Mouse (Mus musculus) testis, postnatal 14 days (tissue): ENCODE measurements around the gene Ube2c.

Source experiments
- DNase-seq: peaks from one replicate; pipeline ENCODE4 v3.0.0; 2021; ENCODE audit warnings: low spot score

Ube2c gene

DNA sequence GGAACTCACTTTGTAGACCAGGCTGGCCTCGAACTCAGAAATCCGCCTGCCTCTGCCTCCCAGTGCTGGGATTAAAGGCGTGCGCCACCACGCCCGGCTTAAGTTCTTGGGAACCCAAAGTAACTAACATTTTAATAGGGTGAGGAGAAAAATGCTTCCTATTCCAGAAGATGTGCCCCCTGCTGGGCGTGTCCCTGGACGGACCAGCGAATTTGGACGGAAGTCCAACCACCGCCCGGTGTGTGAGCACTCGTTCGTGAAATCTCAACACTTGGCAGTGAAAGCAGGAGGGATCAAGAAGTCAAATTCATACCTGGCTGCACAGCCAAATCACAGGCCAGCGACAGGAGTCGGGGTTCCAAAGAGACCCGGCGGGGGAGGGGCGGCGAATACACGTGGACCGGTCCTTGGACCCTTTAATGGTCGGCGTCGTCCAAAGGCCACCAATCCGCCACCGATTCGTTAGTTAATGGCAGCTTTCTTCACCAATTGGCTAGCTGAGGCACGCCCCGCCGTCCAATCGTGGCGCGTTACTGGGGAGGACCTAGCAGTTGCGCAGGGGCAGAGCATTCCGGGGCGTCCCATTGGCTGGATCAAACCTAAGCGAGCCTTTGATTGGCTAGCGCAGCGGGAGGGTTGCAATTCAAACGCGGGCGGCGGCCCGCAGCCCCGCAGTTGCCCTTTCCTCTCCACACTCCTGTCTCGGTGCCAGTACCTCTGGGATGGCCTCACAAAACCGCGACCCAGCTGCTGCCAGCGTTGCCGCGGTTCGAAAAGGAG lies at the start of gene Ube2c:
TSS of gene Ube2c (plus strand) at position 641 of the 780 bp plus-strand sequence.
- peak; percentile 99 for DNase-seq

DNA sequence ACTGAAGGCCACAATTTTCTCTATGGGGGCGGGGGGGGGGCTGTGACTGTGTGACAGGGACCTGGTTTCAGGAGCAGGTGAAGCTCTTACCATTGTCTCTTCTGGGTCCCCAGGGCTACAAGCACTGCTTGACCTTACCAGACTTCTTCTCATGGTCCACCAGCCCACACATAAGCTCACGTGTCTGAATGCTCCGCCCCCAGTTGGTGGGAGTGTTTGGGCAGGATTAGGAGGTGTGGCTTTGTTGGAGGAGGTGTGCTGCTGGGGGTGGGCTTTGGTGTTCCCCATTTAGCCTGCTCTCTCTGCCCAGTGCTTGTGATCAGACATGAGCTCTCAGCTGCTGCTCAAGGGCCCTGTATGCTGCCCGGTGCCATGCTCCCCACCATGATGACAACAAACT lies 46.4 kb upstream of the Ube2c start:
- DNase-seq = no peak

DNA sequence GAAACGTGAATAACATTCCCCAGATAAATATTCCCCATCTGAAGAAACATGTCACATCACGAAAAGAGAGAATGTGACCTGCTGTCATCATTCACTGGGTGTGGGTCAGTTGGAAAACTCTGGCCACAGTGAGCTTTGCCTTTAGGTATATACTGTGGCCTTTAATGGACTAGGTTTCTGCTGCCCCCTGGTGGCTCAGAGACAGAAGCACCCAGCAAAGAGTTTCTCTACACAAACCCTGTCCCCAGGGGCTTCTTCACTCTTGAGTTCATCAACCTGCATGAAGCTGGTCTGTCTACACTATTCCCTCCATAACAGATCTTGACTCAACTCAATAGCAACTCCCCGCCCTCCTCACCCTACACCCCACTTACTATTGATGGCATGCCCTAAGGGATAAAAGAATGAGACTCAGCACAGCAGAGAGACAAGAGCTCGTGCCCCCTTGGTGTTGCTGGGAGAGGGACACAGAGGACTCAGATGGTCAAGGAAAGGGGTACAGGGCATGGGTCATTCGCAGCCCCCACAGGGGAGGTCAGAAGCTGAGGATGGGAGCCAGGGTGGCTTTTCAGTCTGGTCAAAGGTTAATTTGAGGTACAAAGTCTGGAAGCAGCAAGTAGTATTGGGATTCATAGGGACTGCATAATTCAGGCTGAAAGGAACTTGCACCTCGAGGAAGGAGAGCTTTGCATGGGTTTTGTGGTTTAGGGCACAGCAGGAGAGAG lies 43.6 kb upstream of the Ube2c start:
- DNase-seq = peak; percentile 48

DNA sequence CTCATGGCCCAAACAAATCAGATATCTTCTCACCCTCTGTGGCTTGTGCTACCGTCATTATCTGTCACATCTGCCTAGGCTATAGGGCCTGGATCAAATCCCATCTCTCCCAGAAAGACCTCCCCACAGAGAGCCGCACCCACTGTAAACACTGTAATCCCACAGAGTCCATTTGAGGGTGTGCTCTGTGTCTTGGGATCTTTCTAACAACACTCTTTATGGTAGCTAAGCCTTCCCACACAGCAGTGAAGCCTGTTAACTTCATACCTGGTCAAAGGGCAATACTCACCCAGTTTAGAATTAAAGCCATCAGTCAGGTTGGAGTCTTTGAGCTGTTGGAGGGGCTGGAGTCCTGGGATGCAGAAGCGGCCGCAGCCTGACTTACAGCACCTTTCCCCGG lies 38.0 kb upstream of the Ube2c start:
- no peak for DNase-seq

DNA sequence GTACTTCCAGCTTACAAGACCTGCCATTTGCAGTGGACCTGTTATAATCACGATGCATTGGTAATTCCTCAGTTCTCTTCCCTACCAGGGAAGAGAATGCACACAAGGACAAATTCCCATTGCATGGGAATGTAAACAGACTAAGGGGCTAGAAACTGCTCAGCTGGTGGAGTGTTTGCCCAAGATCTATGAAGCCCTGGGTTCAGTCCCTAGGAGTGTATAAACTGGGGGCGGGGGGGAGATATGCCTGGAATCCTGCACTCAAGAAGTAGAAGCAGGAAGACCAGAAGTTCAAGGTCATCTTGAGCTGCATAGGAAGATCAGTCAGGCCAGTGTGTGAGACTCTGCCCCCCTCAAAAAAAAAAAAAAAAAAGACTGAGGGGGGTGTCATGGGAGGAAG lies 36.4 kb upstream of the Ube2c start:
- no peak for DNase-seq

DNA sequence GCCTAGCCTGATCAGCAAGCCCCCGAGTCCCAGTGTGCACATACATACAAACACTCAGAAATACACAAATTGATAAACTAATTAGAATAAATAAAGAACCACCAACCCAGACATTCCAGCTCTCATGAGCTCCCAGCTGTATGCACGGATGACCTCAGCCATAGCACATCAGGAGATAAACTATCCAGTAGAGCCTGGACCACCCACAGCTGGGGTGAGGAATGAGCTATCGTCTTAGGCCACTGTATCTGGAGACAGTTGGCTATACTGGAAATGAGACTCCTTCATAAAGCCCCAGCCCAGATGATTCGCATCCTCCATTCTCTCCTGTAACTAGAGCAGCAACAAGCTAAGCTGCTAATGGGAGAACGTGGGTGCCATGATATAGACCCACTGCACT lies 34.9 kb upstream of the Ube2c start:
- no peak for DNase-seq

DNA sequence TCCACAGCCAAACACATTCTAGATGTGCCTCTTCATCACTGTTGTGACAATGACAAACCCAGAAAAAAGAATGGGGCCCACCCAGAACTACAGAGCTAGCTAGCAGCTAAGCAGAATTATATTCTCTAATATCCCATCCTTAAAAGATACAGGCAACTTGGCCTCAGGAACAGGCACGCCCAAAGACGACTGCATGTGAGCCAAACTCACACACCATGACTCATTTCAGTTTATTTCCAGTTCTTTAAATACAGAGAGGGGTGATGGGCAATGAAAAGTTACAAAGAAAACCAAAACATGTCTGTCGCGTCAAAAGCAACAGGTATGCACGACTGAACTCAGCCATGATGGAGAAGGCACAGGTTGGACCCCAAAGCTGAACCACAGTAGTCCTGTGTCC lies 34.3 kb upstream of the Ube2c start:
- DNase-seq = no peak

DNA sequence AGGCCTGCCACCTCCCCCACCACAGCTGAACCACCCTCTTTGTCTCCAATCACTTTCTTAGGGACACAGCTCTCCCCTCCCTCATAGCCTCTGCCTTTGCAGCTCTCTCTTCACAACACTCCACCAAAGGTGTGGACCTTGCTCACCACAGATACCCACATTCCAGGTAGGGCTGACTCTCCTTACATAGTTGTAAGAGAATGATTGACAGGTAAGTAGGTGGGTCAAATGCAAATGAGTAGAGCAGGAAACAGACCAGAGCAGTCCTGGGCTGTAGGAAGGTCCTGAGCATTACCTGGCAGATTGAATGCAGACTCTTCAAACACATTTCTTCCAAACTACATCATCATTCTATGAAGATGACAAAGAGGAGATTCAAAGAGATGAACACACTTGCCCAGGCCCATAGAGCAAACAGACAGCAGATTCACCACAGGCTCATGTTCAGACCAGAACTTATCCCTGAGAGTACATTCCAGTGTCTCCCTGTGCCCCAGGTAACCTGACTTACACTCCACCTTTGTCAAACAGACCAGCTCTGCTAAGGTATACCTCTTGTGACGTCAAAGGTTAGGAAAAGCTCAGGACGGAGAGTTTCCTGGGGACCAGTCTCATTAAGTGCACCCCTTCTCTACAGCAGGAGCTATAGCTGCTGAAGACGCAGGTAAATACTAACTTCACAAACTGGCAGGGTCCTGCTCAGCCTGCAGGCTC lies 32.2 kb upstream of the Ube2c start:
- no peak for DNase-seq

DNA sequence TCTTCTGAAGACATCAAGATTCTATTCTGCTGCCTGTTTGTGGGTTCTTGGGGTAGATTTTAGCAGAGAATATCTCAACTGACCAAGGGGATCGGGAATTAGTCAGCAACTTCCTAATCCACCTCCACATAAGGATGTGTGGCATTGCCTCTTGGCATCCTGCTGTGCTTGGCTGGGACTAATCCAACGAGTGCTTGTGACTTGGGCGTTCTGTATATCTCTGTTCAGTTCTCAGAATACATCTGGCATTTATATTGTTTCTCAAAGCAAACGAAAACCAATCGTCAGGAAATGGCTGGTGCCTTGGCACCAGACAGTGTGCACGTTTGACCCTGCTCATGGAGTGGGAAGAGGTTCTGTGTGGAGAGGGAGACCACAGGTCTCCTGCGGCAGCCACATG lies 29.8 kb upstream of the Ube2c start:
- DNase-seq = no peak

DNA sequence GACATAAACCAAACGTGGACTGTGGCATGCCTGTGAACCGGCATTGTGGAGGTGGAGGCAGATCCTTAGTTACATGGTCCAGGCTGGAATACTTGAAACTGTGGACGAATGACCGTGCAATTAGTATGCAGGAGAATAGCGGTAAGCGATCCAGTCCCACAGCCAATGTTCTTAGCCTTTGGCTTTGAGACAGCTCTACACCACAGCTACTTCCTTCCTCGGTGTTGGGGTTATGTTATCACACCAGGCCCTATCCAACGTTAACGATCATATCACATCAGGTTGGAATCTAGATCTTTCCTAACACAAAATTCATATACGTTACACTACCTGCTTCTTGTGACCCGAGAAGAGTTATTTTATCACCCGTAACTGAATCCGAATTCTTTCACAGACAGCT lies 24.7 kb upstream of the Ube2c start:
- no peak for DNase-seq

DNA sequence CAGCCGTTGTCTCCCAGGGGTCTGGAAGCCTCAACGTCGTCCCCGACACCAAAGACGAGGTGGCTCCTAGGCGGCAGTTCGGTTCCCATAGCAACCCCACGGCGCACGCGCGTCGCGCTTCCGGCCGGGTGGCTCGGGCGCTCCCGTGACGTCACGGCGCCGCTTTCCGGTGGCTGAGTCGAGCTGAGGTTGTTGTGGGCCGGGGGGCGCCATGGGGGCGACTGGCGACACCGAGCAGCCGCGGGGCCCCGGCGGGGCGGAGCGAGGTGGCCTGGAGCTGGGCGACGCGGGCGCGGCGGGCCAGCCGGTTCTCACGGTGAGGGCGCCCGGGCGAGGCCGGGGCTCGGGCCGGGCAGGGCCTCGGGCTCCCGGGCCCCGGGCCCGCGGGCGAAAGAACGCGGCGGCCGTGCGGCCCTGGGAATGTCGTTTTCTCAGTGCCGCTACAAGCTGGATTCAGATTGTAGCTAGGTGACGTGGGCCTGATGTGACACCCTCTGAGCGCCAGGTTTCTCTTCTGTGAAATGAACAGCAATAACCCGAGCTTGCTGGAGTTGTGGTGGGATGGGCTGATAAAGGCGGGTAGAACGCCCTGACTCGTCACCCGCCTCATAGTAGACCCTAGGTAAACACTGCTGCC lies 23.7 kb upstream of the Ube2c start, which contains the start of the genes Wfdc3 and Dnttip1:
TSS of gene Wfdc3 (minus strand) at position 89 of the 637 bp plus-strand sequence.
TSS of gene Dnttip1 (plus strand) at position 141 of the 637 bp plus-strand sequence.
- DNase-seq = peak; percentile 92

DNA sequence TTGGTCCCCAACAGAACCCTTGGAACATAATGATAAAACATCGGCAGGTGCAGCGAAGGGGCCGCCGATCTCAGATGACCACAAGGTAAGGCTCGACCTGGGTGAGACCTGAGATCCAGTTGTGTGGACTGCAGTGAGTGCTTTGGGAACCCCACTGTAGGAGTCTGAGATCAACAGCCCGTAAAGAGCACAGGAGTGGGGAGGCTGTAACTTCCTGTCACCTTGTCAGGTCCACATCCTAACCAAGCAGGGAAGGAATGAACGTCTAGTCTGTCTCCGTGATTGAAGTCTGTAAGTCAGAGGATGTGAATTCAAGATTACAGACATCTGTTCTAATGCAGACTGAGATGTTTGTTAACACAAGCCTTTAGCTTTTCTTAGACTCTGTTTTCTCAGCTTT lies 23.0 kb upstream of the Ube2c start:
- DNase-seq = no peak

DNA sequence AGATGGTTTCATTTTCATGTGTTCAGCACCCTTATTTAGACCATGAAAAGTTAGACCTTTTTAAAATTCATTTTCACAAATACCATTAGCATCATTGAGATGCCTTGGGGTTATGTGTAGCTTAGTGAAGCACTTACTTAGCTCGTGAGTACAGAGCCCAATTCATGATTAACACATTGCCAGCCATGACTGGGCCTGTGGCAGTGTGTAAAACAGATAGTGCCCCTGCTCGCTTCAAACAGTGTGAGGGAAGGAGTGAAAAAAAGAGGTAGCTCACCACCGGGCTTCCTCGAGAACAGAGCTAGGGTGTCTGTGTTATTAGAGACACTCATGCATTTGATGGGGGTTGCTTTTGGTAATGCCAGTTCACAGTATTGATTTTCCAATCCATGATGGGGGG lies 21.5 kb upstream of the Ube2c start:
- DNase-seq = no peak

DNA sequence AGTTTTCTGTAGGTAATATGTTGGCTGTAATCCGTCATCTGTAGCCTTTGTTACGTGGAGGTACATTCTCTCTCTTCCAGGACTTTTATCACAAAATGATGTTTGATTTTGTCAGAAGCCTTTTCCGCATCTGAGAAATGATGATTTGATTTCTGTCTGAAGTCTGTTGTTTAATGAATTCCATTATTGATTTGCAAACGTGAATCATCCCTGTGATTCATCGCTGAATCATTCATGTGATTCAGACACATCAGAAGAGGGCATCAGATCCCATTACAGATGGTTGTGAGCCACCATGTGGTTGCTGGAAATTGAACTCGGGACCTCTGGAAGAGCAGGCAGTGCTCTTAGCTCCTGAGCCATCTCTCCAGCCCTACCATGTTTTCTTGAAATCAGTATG lies 20.7 kb upstream of the Ube2c start:
- DNase-seq = no peak

DNA sequence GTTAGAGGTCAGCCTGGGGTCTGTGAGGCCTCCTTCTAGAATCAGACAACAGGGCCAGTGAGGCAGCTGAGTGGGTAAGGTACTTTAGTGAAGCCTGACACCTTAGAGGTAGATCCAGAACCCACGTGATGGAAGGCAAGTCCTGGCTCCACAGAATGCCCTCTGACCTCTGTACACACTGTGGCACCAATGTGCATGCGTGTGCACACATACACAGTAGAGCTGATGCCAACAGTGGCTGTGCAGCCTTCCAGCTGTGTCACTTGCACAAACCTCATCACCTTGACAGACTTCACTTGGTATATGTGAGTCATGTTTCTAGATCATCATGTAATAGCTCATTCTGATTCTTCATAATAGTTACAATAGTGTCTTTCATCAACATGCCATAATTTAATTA lies 17.2 kb upstream of the Ube2c start:
- DNase-seq = no peak

DNA sequence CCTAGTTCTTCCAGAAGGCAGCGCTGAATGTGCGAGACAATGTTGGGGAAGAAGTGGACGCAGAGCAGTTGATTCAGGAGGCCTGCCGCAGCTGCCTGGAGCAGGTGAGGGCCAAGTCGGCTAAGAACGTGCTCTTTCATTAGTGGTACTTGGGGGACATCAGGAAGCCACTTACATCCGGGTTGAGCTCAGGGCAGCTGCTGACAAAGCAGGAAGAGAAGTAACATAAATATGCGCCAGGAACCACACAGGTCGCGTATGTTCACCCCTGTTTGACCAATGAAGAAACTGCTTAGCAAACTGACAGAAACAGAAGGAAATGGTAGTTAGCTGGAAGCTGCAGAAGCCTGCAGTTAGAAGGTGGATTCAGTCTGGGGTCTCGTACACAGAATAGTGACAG lies 15.6 kb upstream of the Ube2c start:
- DNase-seq = no peak

DNA sequence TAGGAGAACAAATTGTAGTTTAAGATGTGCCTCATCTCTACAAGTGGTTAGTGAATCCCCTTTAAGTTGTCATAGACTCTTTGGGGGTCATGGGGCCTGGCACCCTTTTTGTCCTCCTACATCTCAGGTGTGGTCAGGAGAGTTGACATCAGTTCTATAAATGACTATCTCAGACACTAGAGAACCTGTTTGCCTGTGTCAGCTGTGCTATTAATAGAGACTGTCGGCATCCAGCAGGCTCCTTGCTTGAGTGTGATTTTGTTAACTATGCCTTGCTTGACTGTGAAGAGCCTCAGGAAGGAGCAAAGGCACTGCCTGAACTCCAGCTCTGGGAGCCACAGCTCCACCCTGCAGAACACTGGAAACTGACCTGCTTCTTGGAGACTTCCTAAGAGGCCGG lies 14.9 kb upstream of the Ube2c start:
- no peak for DNase-seq

DNA sequence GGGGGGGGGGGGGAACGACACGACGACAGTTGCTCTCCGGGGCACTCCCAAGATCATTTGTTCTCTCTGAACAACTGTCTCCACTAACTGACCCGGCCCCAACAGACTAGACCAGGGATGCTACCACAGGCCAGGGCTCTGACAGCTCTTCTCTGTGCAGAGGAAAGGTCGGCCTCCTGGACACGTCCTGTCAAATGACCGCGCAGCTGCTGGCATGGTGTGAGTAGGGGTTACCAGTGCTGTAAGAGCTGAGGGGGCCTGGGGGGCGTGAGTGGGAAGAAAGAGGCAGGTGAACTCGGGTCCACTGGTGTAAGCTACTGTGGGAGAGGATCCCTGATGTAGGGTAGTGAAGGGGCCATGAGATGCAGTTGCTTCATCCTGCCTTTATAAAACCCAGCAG lies 11.9 kb upstream of the Ube2c start:
- no peak for DNase-seq

DNA sequence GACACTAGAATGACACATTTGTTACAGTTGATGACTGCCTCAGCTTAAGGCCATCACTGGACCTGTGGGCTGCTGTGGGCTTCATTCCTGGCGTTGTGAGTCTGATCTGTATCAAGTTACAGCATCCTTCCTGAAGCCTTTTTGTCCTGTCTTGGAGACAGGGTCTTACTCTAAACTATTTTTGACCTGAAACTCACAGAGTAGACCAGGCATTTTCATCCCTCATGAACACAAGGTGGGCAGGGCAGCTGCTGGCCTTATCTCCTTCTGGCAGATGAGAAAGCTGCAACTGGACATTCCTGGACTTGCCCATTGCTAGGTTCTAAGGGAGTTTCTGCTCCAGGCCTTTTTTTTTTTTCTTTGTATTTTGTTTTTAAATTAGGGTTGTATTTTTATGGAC lies 11.0 kb upstream of the Ube2c start:
- DNase-seq = no peak

DNA sequence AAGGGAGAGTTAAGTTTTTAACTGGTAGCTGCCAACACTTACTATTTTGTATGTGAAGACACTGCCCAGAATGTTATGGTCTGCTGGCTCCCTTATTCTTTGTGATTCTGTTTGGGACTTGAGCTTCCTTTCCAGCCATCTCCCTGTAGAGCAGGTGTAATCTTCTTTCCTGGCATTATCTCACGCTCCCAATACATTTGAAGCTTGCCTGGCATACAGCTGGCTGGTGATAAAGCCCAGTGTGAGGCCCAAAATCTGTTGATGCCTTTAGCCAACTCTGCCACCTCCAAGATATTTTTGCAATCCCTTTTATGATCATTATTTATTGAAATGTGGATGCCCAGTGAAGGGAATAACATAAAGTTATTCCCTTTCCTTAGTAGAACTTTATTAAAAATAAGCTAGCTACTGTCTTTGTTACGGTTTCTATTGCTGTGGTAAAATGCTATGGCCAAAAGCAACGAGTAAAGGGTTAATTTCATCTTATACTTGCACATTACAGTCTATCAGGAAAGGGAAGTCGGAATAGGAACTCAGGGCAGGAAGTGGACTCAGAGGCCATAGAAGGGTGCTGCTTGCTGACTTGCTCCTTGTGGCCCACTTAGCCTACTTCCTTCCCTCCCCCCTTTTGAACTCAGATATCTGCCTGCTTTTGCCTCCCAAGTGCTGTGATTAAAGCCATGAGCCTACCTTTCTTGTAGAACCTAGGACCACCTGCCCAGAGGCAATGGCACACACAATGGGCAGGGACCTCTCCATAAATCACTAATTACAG lies 9.5 kb upstream of the Ube2c start:
- DNase-seq = no peak

DNA sequence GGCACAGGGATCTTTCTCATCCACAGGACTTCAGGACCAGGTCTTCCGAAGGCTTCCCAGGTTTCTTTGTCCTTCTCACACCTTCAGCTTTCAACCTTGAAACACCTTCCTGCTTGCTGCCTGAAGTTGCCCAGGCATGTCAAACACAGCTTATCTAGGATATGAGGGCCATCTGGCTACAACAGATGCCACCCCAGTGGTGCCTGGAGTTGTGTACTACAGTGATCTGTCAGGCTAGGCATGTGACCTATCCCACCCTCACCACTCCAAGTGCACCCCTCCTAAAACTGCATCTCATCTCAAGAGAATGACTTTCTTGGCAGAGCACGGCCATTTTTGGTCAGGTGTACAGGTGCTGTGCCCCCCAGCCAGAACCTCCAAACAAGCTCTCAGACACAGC lies 8.2 kb upstream of the Ube2c start:
- DNase-seq = peak; percentile 72

DNA sequence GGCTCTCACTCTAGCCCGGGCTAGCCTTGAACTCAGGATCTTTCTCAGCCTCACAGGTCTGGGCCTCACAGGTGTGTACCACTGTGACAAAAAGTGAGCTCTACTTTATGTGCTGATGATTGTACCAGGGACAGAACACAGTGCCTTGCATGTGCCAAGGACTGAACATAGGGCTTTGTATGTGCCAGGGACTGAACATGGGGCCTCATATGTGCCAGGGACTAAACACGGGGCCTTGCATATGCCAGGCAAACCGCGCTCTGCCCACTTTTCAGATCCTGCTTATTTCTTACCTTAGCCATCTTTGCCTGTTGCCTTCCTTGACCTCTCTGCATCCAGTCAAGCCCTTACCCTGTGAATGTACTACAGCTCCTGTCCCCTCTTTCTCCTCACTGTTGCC lies 7.7 kb upstream of the Ube2c start:
- DNase-seq = no peak
